Mouse (Mus musculus): ENCODE measurements around the gene Slc9b1.

DNA sequence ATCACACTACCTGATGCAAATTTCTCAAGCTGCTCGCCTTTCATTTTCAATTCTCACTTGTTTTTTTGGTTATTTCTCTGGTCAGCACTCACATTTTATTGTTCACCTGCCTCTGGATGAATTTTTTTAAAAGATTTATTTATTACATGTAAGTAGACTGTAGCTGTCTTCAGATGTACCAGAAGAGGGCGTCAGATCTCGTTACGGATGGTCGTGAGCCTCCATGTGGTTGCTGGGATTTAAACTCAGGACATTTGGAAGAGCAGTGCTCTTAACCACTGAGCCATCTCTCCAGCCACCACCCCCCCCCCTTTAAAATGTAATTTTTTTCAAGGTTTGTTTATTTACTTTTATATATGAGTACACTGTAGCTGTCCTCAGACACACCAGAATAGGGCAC lies 56.0 kb downstream of the Slc9b1 start:
- no peak for TF ChIP-seq CTCF (IDR thresholded peaks at IDR 0.05; ENCODE audit: low read depth, low read length)
- TF ChIP-seq POLR2AphosphoS5 (IDR thresholded peaks at IDR 0.05; ENCODE audit: insufficient replicate concordance, low read depth, low read length), result no peak
- no peak for TF ChIP-seq GATA1 (IDR thresholded peaks at IDR 0.05; ENCODE audit: borderline replicate concordance, low read length)
- no peak for TF ChIP-seq TAL1 (conservative IDR thresholded peaks at IDR 0.05; ENCODE audit: low read depth, low read length)
- TF ChIP-seq GATA2 (IDR thresholded peaks at IDR 0.05; ENCODE audit: borderline replicate concordance, low read depth, low read length), result no peak

Data from G1E (cell line).